Mouse (Mus musculus) testis, adult 2 months (tissue): ENCODE results near the gene 1700001P01Rik. TPM values are rescaled to one million over a fixed set of nuclear protein-coding genes. Genes with fewer than 3 reads are reported as not detected.

ENCODE experiments used
- H3K27ac ChIP-seq: fragments of 200-500 bp; 2 replicates; pipeline ENCODE4 v1.5.1; 2012; ENCODE audit warnings: low read depth, low read length; ENCODE audit not compliant: control insufficient read depth, insufficient read depth
- H3K27me3 ChIP-seq: fragments of 200-500 bp; 2 replicates; pipeline ENCODE4 v1.6.1; 2012; ENCODE audit warnings: mild to moderate bottlenecking, low read length, moderate library complexity; ENCODE audit not compliant: control insufficient read depth, insufficient read depth
- H3K36me3 ChIP-seq: fragments of 200-500 bp; 2 replicates; pipeline ENCODE4 v1.6.1; 2012; ENCODE audit warnings: mild to moderate bottlenecking, low read length; ENCODE audit not compliant: control insufficient read depth, insufficient read depth
- H3K4me1 ChIP-seq: fragments of 200-500 bp; 2 replicates; pipeline ENCODE4 v1.6.1; 2012; ENCODE audit warnings: low read length; ENCODE audit not compliant: control insufficient read depth, insufficient read depth
- H3K4me3 ChIP-seq: fragments of 200-500 bp; 2 replicates; pipeline ENCODE4 v1.5.1; 2012; ENCODE audit warnings: low read depth, mild to moderate bottlenecking, low read length, moderate library complexity, mixed read lengths; ENCODE audit not compliant: control insufficient read depth
- CTCF ChIP-seq: fragments of 200-500 bp; IDR thresholded peaks from 2 replicates; pipeline ENCODE4 v1.5.1; 2012; ENCODE audit warnings: low read depth, mild to moderate bottlenecking, inconsistent platforms, low read length, moderate library complexity; ENCODE audit not compliant: control insufficient read depth, insufficient read depth, insufficient replicate concordance
- POLR2A ChIP-seq: fragments of 200-500 bp; IDR thresholded peaks from 2 replicates; pipeline ENCODE4 v1.6.1; 2012; ENCODE audit warnings: low read depth, mild to moderate bottlenecking, inconsistent platforms, low read length, moderate library complexity; ENCODE audit not compliant: control insufficient read depth
- polyA plus RNA-seq: library from polyadenylated mRNA; depleted of rRNA; stranded (reverse); fragments of >200 nt; gene quantifications from 2 replicates; pipeline ENCODE4 v1.2.3, GENCODE M21; 2012

Gene 1700001P01Rik
- polyA plus RNA-seq, 1 experiment = 181 TPM

GRCm38 (mm10) chr11:97779968-97780701 lies 4.4 kb upstream of the 1700001P01Rik start:
- TF ChIP-seq CTCF (no peak), POLR2A (no peak)
- Histone ChIP-seq H3K27me3 (no peaks in the 10 kb centered on the region), H3K36me3 (no peaks in the 10 kb centered on the region; the same call in 1 of the 2 replicates), H3K27ac (peak overlapping the region; percentile 19; the same call in 1 of the 2 replicates), H3K4me1 (peaks cover 3% of the 10 kb centered on the region), H3K4me3 (peak overlapping the region; percentile 28; the same call in 1 of the 2 replicates)

GRCm38 (mm10) chr11:97778918-97779317 lies 3.2 kb upstream of the 1700001P01Rik start:
- no peak overlapping the region for H3K27ac ChIP-seq
- no peak overlapping the region for H3K4me3 ChIP-seq
- H3K27me3 ChIP-seq = no peaks in the 10 kb centered on the region
- H3K4me1 ChIP-seq = peaks cover 3% of the 10 kb centered on the region
- no peak for TF ChIP-seq POLR2A
- TF ChIP-seq CTCF = no peak
- no peaks in the 10 kb centered on the region; the same call in 1 of the 2 replicates for H3K36me3 ChIP-seq

DNA sequence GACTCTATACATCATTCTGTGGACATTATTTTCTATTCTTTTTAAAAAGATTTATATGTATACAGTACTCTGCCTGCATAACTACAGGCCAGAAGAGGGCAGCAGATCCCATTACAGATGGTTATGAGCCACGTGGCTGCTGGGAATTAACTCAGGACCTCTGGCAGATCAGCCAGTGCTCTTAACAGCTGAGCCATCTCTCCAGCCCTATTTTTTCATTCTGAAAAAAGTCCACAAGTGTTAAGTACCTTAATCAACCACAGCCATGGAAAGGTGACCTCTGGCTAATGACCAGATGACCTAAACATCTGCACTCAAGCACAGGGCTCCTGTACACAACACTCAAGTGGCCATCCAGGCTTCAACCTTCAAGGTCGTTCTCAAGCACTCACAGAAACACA lies 1.4 kb upstream of the 1700001P01Rik start:
- Histone ChIP-seq H3K4me3 (peak overlapping the region; percentile 92), H3K27ac (no peak overlapping the region), H3K27me3 (no peaks in the 10 kb centered on the region), H3K36me3 (no peaks in the 10 kb centered on the region; the same call in 1 of the 2 replicates), H3K4me1 (peaks cover 3% of the 10 kb centered on the region)
- TF ChIP-seq CTCF (no peak), POLR2A (no peak)

DNA sequence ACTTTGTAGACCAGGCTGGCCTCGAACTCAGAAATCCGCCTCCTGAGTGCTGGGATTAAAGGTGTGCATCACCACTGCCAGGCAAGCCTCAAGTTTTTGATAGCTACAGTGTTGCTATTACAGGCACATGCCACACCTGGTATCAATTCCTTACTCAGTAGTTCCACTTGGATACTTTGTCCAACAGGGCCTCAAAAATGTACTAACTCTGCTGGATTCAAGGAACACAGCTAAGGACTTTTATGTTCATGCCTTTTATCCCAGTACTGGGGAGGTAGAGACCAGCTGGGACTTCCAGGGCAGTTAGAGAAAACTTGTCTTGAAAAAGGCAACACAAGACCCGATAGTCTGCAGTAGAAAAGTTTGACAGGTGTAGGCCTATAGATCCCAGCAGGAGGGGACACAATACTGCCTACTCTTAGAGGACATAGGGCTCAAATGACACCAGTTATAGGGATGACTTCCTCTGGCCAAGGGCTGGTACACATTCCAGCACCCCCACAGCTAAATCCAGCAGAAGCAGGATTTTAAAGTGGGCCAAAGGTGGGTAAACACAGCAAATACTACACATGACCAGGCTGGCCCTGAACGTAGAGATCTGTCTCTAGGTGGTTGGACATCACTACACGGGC lies 895 bp upstream of the 1700001P01Rik start:
- Histone ChIP-seq H3K36me3 (no peaks in the 10 kb centered on the region; the same call in 1 of the 2 replicates), H3K27ac (peak overlapping the region; percentile 54), H3K4me1 (peaks cover 3% of the 10 kb centered on the region), H3K27me3 (no peaks in the 10 kb centered on the region), H3K4me3 (peak overlapping the region; percentile 92)
- TF ChIP-seq CTCF (no peak), POLR2A (no peak)

DNA sequence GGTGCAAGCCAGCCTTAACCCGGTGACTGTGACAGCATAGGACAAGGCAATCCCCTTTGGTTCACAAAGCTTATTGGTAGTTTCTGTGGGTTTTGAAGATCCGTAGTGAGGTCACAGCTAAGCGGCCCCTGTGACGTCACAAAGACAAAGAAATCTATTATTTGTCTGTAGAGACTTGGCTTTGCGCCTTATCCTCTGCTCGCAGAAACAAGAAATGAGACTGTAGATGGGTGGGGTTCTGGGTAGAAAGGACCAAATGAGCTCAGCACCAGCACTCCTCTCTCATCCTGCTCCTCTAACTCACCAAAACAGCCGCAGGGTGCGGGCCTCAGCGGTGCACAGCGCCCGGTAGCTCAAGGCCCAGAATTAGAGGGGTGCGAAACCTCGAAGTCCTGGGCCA lies 532 bp downstream of the 1700001P01Rik start:
- no peaks in the 10 kb centered on the region for H3K36me3 ChIP-seq
- H3K27me3 ChIP-seq = no peaks in the 10 kb centered on the region
- H3K27ac ChIP-seq = peak overlapping the region; percentile 95
- H3K4me1 ChIP-seq = peaks cover 3% of the 10 kb centered on the region; the same call in 1 of the 2 replicates
- H3K4me3 ChIP-seq = peak overlapping the region; percentile 92
- TF ChIP-seq POLR2A = peak; percentile 47; the same call in 1 of the 2 replicates
- no peak for TF ChIP-seq CTCF

DNA sequence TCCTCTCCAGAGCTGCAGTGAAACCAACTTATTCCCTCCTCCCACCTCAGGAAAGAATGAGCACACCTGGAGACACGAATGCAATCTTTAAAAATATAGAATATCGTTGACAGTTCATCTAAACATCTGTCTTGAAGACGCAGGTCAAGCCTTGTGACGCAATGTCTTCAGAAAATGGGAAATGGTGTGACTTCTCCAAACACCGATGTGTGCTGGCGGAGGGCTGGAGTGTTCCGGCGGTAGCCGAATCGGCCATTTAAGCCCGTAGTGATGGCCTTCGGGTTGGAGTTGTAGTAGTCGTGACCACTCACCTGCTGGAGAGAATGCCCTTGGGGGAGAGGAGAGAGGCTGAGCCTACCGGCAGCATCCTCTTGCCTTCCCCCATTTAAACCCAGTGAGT lies 4.3 kb downstream of the 1700001P01Rik start:
- Histone ChIP-seq H3K4me3 (no peak overlapping the region), H3K27me3 (no peaks in the 10 kb centered on the region), H3K27ac (no peak overlapping the region), H3K36me3 (no peaks in the 10 kb centered on the region), H3K4me1 (peaks cover 3% of the 10 kb centered on the region; the same call in 1 of the 2 replicates)
- no peak for TF ChIP-seq CTCF
- no peak for TF ChIP-seq POLR2A

GRCm38 (mm10) chr11:97769704-97770103 lies 6.0 kb downstream of the 1700001P01Rik start:
- no peaks in the 10 kb centered on the region for H3K27me3 ChIP-seq
- H3K36me3 ChIP-seq = no peaks in the 10 kb centered on the region
- peaks cover 2% of the 10 kb centered on the region for H3K4me1 ChIP-seq
- no peak overlapping the region for H3K27ac ChIP-seq
- H3K4me3 ChIP-seq = no peak overlapping the region
- TF ChIP-seq CTCF = no peak
- TF ChIP-seq POLR2A = no peak
